In genomic region chr12:8889117-8889665, GRCm38 (mm10) we compare ENCODE assay signal across 8 mouse cellular contexts. TPM values are rescaled to one million over a fixed set of nuclear protein-coding genes. Genes with fewer than 3 reads are reported as not detected.
A peak's percentile ranks its signal among the peaks of the same experiment; 100 is the strongest.
DNase-seq lines count a peak whose midpoint lies in the region; ATAC-seq lines count a peak whose summit lies in the region.

No protein-coding gene starts in this region.

- no peak overlapping the region for H3K4me3 ChIP-seq in forebrain, embryonic 10.5 days
- H3K4me3 ChIP-seq in forebrain, embryonic 16.5 days (replicated peaks; ENCODE audit: low read length), result no peak overlapping the region
- no peak overlapping the region for H3K4me3 ChIP-seq in heart, embryonic 10.5 days

- no peak overlapping the region for H3K4me2 ChIP-seq in forebrain, embryonic 16.5 days (ENCODE audit: low read length)

- H3K9ac ChIP-seq in forebrain, embryonic 16.5 days (replicated peaks; ENCODE audit: low read depth, low read length), result no peak overlapping the region

- H3K4me1 ChIP-seq in forebrain, embryonic 10.5 days, result peaks cover 46% of the 10 kb centered on the region
- H3K4me1 ChIP-seq in forebrain, embryonic 16.5 days (replicated peaks; ENCODE audit: control insufficient read depth, insufficient read depth, low read length), result 0 out of 2 replicates have a peak, but pooled peaks cover 5% of the 10 kb centered on the region
- H3K4me1 ChIP-seq in heart, embryonic 10.5 days, result peaks cover 44% of the 10 kb centered on the region

- H3K27me3 ChIP-seq in forebrain, embryonic 10.5 days (ENCODE audit: poor library complexity, severe bottlenecking), result peaks cover 17% of the 10 kb centered on the region
- no peaks in the 10 kb centered on the region for H3K27me3 ChIP-seq in forebrain, embryonic 16.5 days (replicated peaks; ENCODE audit: control insufficient read depth, insufficient read depth, low read length)
- H3K27me3 ChIP-seq in heart, embryonic 10.5 days (ENCODE audit: insufficient read depth, poor library complexity, severe bottlenecking), result 0 out of 2 replicates have a peak, but pooled peaks cover 5% of the 10 kb centered on the region

- no peaks in the 10 kb centered on the region for H3K36me3 ChIP-seq in forebrain, embryonic 10.5 days (replicated peaks)
- H3K36me3 ChIP-seq in forebrain, embryonic 16.5 days (ENCODE audit: control insufficient read depth, insufficient read depth), result no peaks in the 10 kb centered on the region
- no peaks in the 10 kb centered on the region for H3K36me3 ChIP-seq in heart, embryonic 10.5 days

- H3K9me3 ChIP-seq in forebrain, embryonic 10.5 days, result no peaks in the 10 kb centered on the region
- H3K9me3 ChIP-seq in forebrain, embryonic 16.5 days (ENCODE audit: control insufficient read depth, low read length), result no peaks in the 10 kb centered on the region
- H3K9me3 ChIP-seq in heart, embryonic 10.5 days, result no peaks in the 10 kb centered on the region

- ATAC-seq in forebrain, embryonic 16.5 days, result no peak
- ATAC-seq in megakaryocyte progenitor cell, adult 5-6 weeks (replicated peaks; ENCODE audit: poor library complexity), result peak; percentile 97

- peak; percentile 59 for DNase-seq in forebrain, embryonic 10.5 days (ENCODE audit: extremely low spot score, low spot score)
- peak; percentile 71 to 79 for DNase-seq in adrenal gland, adult 18-20 months (ENCODE audit: low spot score in 2 of 2)
- peak; percentile 55 for DNase-seq in embryo, embryonic 11.5 days (ENCODE audit: low read depth, low spot score)
- peak; percentile 87 for DNase-seq in heart, embryonic 10.5 days (ENCODE audit: low spot score)
- DNase-seq in layer of hippocampus, adult 9-11 months, result peak; percentile 19
- DNase-seq in spleen, adult 12 weeks (ENCODE audit: low spot score), result peak; percentile 42

- H3K27ac ChIP-seq in forebrain, embryonic 10.5 days, result peak overlapping the region; percentile 13; the same call in 1 of the 2 replicates
- no peak overlapping the region for H3K27ac ChIP-seq in forebrain, embryonic 16.5 days (ENCODE audit: low read length)
- H3K27ac ChIP-seq in heart, embryonic 10.5 days, result peak overlapping the region; percentile 76; the same call in 1 of the 2 replicates

- WGBS in forebrain, embryonic 10.5 days, result 22% methylated on average over 10 of the region's 10 CpGs
- WGBS in forebrain, embryonic 16.5 days, result 24% methylated on average over 10 of the region's 10 CpGs
- WGBS in heart, embryonic 10.5 days, result 22% methylated on average over 10 of the region's 10 CpGs

RNA-seq across cellular contexts. Expression of gene Laptm4a, which starts 32.3 kb away (rescaled TPM):
- 178 and 181 TPM in 2 replicates for polyA plus RNA-seq in forebrain, embryonic 10.5 days (2016; fragmentation: Nextera tagmentation; extraction: Ambion mirVana)
- 280 and 300 TPM in 2 replicates for polyA plus RNA-seq in forebrain, embryonic 16.5 days (2015; fragmentation: Nextera tagmentation; extraction: Ambion mirVana)
- total RNA-seq in adrenal gland, adult 18-20 months (2021), result 100 to 1,000 TPM; 578 to 580 TPM
- polyA plus RNA-seq in heart, embryonic 10.5 days (2016; fragmentation: Nextera tagmentation; extraction: Ambion mirVana), result 199 and 219 TPM in 2 replicates
- 73.2 and 76.6 TPM in 2 replicates for total RNA-seq in megakaryocyte progenitor cell, adult 5-6 weeks (2015)
- total RNA-seq in megakaryocyte progenitor cell, adult 5-6 weeks (2017), result 111 and 119 TPM in 2 replicates

RNA-seq across cellular contexts. Expression of gene Matn3, which starts 58.5 kb away (rescaled TPM):
- polyA plus RNA-seq in forebrain, embryonic 10.5 days (2016; fragmentation: Nextera tagmentation; extraction: Ambion mirVana), result 5.9 and 7.0 TPM in 2 replicates
- 0.15 and 1.1 TPM in 2 replicates for polyA plus RNA-seq in forebrain, embryonic 16.5 days (2015; fragmentation: Nextera tagmentation; extraction: Ambion mirVana)
- total RNA-seq in adrenal gland, adult 18-20 months (2021), result not detected
- 1.7 and 2.5 TPM in 2 replicates for polyA plus RNA-seq in heart, embryonic 10.5 days (2016; fragmentation: Nextera tagmentation; extraction: Ambion mirVana)
- not detected in 2 replicates for total RNA-seq in megakaryocyte progenitor cell, adult 5-6 weeks (2015)
- total RNA-seq in megakaryocyte progenitor cell, adult 5-6 weeks (2017), result not detected in 2 replicates

Comparison
In these comparisons a context has a peak if more than half of its experiments do, and no peak if none do; other contexts are left out.
1. DNase-seq: peak in every context shown above with its lines; median percentile 87 in heart, embryonic 10.5 days; 75 in adrenal gland, adult 18-20 months; 59 in forebrain, embryonic 10.5 days; 55 in embryo, embryonic 11.5 days; 42 in spleen, adult 12 weeks; 19 in layer of hippocampus, adult 9-11 months.